Comparison of ENCODE assay signal across 8 mouse cellular contexts in genomic region chr17:90454356-90454737, GRCm38 (mm10).
DNase-seq lines count a peak whose midpoint lies in the region; ATAC-seq and TF ChIP-seq lines count a peak whose summit lies in the region.

No protein-coding gene starts in this region.

- WGBS in kidney, postnatal 0 days: under 1% methylated on average over 15 of the region's 15 CpGs
- WGBS in forebrain, embryonic 12.5 days: 1% methylated on average over 15 of the region's 15 CpGs
- 3% methylated on average over 15 of the region's 15 CpGs for WGBS in liver, embryonic 12.5 days (ENCODE audit: insufficient replicate concordance)
- 4% methylated on average over 15 of the region's 15 CpGs for WGBS in stomach, embryonic 15.5 days

- no peak overlapping the region for H3K27ac ChIP-seq in kidney, postnatal 0 days
- H3K27ac ChIP-seq in forebrain, embryonic 12.5 days: peak overlapping the region; percentile 68
- H3K27ac ChIP-seq in liver, embryonic 12.5 days: no peak overlapping the region
- H3K27ac ChIP-seq in stomach, embryonic 15.5 days: no peak overlapping the region

- no peaks in the 10 kb centered on the region for H3K9me3 ChIP-seq in kidney, postnatal 0 days (replicated peaks; ENCODE audit: low read length)
- no peaks in the 10 kb centered on the region for H3K9me3 ChIP-seq in forebrain, embryonic 12.5 days
- no peaks in the 10 kb centered on the region for H3K9me3 ChIP-seq in liver, embryonic 12.5 days (replicated peaks)
- no peaks in the 10 kb centered on the region for H3K9me3 ChIP-seq in stomach, embryonic 15.5 days

- ATAC-seq in kidney, postnatal 0 days (replicated peaks; ENCODE audit: low FRiP score, low read depth): no peak
- peak; percentile 46 for ATAC-seq in forebrain, embryonic 12.5 days (ENCODE audit: low FRiP score)
- no peak for ATAC-seq in liver, embryonic 12.5 days
- no peak for ATAC-seq in stomach, embryonic 15.5 days (ENCODE audit: insufficient read depth, low FRiP score, low read depth)

- H3K9ac ChIP-seq in kidney, postnatal 0 days (ENCODE audit: low read depth, low read length): no peak overlapping the region
- peak overlapping the region; percentile 82 for H3K9ac ChIP-seq in forebrain, embryonic 12.5 days
- no peak overlapping the region for H3K9ac ChIP-seq in liver, embryonic 12.5 days
- H3K9ac ChIP-seq in stomach, embryonic 15.5 days: no peak overlapping the region

- H3K4me1 ChIP-seq in kidney, postnatal 0 days (replicated peaks; ENCODE audit: insufficient read depth, low read length): no peaks in the 10 kb centered on the region
- peaks cover 14% of the 10 kb centered on the region for H3K4me1 ChIP-seq in forebrain, embryonic 12.5 days
- H3K4me1 ChIP-seq in liver, embryonic 12.5 days: no peaks in the 10 kb centered on the region
- 0 out of 2 replicates have a peak, but pooled peaks cover 17% of the 10 kb centered on the region for H3K4me1 ChIP-seq in stomach, embryonic 15.5 days

- DNase-seq in kidney, postnatal 0 days (ENCODE audit: low spot score): no peak
- no peak for DNase-seq in kidney, adult 9 months
- DNase-seq in cerebellum, adult 11-12 months: peak; percentile 88
- DNase-seq in adrenal gland, postnatal 14 days: no peak
- no peak for DNase-seq in gastrocnemius, adult 18-20 months (ENCODE audit: low spot score)

- peaks cover 17% of the 10 kb centered on the region for H3K27me3 ChIP-seq in kidney, postnatal 0 days (ENCODE audit: insufficient read depth, low read length)
- H3K27me3 ChIP-seq in forebrain, embryonic 12.5 days: peaks cover 31% of the 10 kb centered on the region
- H3K27me3 ChIP-seq in liver, embryonic 12.5 days (replicated peaks): peaks cover 50% of the 10 kb centered on the region
- peaks cover 31% of the 10 kb centered on the region for H3K27me3 ChIP-seq in stomach, embryonic 15.5 days (replicated peaks)

- no peak for TF ChIP-seq CTCF in kidney, postnatal 0 days (IDR thresholded peaks at IDR 0.05; ENCODE audit: low read depth)

- H3K36me3 ChIP-seq in kidney, postnatal 0 days (ENCODE audit: insufficient read depth, low read length): no peaks in the 10 kb centered on the region
- no peaks in the 10 kb centered on the region for H3K36me3 ChIP-seq in forebrain, embryonic 12.5 days (replicated peaks)
- no peaks in the 10 kb centered on the region for H3K36me3 ChIP-seq in liver, embryonic 12.5 days
- no peaks in the 10 kb centered on the region for H3K36me3 ChIP-seq in stomach, embryonic 15.5 days

- peak overlapping the region; percentile 71 for H3K4me2 ChIP-seq in kidney, postnatal 0 days (ENCODE audit: low read length)
- peak overlapping the region; percentile 95 for H3K4me2 ChIP-seq in forebrain, embryonic 12.5 days
- H3K4me2 ChIP-seq in liver, embryonic 12.5 days: peak overlapping the region; percentile 54; the same call in 1 of the 2 replicates
- peak overlapping the region; percentile 91 for H3K4me2 ChIP-seq in stomach, embryonic 15.5 days

- peak overlapping the region; percentile 45 for H3K4me3 ChIP-seq in kidney, postnatal 0 days (replicated peaks; ENCODE audit: low read depth, low read length)
- peak overlapping the region; percentile 68 for H3K4me3 ChIP-seq in forebrain, embryonic 12.5 days (replicated peaks)
- H3K4me3 ChIP-seq in liver, embryonic 12.5 days: no peak overlapping the region
- peak overlapping the region; percentile 45 for H3K4me3 ChIP-seq in stomach, embryonic 15.5 days (replicated peaks)
